Mouse (Mus musculus) brain, adult 2 months (tissue): ENCODE data around the gene Bckdk.

Experiments used
- DNase-seq: peaks from one replicate; pipeline ENCODE4 v3.0.0; 2011; ENCODE audit warnings: low read depth, low spot score

Gene Bckdk

DNA sequence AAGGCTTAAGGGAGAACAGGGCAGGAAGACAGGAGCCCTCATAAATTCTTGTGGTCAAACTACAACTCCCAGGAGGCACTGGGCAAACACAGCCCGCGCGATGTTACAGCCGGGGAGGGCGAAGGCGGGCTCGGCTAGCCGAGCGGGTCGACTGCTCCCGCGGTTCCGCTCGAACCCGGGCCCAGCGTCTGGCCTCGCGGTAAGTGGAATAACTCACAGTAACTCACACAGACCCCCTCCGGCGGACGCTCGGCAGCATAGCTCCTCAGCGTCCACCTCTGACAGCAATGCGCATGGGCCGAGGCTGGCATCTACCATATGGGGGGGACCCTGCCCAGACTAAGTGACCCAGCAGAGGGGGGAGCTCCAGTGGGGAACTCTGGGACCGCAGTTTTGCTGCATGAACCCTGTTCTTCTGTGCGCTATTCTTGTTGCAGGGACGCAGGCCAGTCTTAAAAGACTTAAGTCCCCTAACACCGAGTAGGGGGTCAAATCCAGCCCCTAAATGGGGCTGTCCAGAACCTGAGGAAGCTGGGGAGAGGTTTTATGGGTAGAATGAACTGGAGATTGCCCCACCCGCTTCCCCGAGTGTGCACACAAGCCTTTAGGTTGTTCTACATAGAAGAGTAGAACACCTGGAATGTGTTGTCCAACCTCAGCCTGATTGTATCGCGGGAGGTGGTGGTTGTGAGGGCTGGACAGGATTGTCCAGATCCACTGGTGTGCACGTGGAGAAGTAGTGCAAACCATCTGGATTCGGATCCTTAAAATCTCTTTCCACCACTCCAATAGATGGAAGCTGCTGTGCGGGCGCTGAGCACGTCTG lies at the start of gene Bckdk:
TSS of gene Bckdk (plus strand) at position 112 of the 826 bp plus-strand sequence.
- DNase-seq = peak; percentile 89

GRCm38 (mm10) chr7:127858258-127858657 lies 45.6 kb upstream of the Bckdk start:
- no peak for DNase-seq

DNA sequence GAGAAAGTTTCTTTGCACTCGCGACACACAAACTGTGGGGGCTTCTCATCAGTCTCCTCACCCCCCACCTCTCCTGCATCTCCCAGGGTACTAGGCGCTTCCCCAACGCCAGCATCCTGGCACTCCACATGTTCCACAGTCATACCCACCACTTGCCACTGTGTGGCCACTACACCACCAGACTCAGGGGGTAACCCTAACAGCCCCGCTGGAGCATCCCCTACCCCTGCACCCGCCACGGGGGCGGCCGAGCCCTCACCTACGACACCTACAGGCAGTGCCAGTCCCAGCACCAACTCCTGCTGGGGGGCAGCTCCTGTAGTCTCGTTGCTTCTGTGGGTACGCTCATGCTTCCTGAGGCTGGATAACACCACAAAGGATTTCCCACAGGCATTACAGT lies 37.4 kb upstream of the Bckdk start:
- DNase-seq = no peak

DNA sequence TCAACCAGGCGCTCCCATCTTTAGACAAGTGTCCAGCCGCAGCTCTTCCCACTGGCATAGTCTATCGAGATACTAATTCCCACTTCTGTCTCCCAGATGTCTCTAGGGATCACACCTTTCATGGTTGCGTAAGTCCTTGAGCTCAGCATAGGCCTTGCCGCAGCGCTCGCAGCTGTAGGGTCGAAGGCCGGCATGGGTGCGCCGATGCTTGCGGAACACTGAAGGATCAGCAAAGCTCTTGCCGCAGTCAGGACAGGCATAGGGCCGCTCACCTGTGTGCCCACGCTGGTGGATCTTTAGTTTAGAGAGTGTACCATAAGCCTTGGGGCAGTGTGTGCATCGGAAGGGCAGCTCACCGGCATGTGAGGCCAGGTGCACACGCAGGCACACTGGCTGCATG lies 36.2 kb upstream of the Bckdk start:
- DNase-seq = no peak

GRCm38 (mm10) chr7:127869149-127869810 lies 34.6 kb upstream of the Bckdk start:
- DNase-seq = peak; percentile 80

GRCm38 (mm10) chr7:127870136-127870821 lies 33.6 kb upstream of the Bckdk start:
- no peak for DNase-seq

DNA sequence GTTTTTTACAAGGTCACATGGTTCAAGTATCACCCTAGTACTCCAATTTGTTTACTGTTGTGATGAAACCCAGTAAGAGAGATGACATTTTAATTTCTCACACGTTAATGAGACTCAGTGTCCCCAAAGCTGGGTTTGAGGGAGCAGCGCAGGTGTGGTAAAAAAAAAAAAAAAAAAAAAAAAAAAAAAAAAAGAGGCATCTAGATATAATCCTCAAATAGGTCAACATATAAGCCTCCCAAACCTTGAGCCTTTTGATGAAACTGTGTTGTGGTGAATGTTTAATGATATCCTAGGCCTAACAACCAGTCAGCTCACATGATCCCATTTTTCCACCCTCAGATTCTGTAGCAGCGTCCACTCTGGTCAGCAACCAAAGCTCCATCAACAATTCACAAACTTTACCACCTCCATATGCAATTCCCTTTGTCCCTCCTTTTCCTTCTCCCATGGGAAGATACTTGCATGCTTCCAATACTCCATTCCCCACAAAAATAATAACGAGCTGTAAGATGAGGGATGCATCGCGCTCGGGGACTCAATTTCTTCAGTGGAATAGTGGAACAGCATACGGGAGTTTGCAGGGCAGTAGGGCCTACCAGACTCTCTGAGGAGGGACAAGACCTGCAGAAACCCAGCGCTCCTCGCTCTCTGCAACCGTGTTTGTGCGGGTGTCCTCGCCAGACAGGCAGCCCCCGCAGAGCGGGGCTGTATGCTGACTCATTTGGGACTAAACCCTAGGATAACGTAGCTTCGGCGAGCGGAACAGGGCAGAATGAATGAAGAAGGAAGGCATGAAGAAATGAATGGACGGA lies 28.9 kb upstream of the Bckdk start:
- peak; percentile 16 for DNase-seq

DNA sequence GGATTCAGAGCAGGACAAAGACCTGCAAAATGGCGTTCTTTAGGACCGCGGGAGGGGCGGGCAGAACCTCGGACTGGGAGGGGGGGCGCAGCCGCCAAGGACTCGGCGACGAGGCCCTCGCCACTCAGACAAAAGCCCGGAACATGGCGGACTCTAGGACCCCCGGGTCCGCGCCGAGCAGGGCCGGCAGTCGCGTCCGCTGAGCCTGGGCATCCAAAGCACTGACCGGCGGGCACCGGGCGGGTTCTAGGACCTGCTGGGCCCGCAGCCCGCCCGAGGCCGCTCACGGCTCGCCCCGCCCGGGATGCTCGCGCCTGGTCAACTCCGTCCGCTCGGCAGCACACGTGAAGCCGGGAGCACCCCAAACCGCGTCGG lies 28.3 kb upstream of the Bckdk start:
- peak; percentile 99 for DNase-seq

GRCm38 (mm10) chr7:127876041-127876466 lies 27.8 kb upstream of the Bckdk start, which contains the start of gene Zfp646:
Gene Zfp646, plus strand, starts transcription at chr7:127876221.
- DNase-seq = peak; percentile 96

- peak; percentile 99 for DNase-seq
These were observed 27.2 kb upstream of the Bckdk start, which contains the start of gene Zfp668 for GRCm38 (mm10) chr7:127876467-127877348. Gene Zfp668, minus strand, starts transcription at chr7:127876828.

GRCm38 (mm10) chr7:127879301-127879700 lies 24.6 kb upstream of the Bckdk start:
- no peak for DNase-seq

GRCm38 (mm10) chr7:127880431-127880830 lies 23.5 kb upstream of the Bckdk start:
- no peak for DNase-seq

DNA sequence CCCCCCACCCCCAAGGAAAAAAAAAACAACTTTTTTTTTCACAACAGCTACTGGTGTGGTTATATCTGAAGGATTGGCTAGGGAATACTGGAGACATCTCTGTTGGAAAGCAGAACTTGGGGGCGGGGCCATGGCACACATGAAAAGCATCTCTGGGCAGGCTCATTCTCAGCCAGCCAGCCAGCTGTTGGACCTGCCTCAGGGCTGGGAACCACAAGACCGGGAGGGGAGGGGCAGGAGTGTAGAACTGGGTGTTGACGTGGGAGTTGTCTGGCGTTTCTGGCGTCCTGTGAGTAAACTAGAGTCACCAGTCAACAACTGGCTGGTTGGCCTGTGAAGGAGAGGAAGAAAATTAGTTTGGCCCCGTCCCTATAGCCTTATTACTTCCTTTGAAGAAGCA lies 17.9 kb upstream of the Bckdk start:
- DNase-seq = peak; percentile 70

DNA sequence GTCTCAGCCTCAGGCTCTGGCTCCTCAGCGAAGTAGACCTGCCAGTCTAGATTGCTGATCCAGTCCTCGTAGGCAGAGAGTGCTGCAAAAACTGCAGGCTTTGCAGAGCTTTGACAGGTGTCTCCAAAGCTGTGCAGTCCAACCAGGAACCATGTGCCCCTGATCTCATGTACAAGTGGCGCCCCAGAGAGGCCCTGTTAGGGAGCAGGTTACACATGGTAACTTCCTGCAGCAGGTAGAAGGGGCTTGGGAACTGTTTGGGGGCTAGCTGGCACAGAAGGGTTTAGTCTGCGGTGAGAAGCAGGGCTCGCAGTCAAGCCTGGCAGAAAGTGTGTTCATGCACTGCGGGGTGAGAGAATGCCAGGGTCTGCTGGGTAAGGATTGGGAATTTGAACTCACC lies 17.3 kb upstream of the Bckdk start:
- no peak for DNase-seq

GRCm38 (mm10) chr7:127887191-127887590 lies 16.7 kb upstream of the Bckdk start:
- DNase-seq = no peak

GRCm38 (mm10) chr7:127887781-127888180 lies 16.1 kb upstream of the Bckdk start:
- no peak for DNase-seq

DNA sequence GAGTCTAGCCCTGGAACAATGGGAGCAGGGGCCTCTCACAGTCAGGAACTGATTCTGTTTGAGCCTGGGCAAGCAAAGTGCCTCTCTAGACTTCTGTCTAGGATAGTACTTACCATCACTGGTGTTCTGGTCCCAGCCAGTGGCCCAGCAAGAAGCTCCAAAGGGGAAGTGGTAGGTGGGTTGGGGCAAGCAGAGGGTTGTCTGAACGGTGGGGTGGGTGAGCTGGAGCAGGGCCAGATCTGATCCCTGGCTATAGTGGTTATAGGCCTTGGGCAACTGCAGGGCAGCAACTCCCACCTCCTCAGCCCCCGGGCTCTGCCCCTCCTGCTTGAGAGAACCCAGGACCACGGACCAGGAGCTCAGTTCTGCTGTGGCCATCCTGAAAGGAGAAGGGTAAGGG lies 15.1 kb upstream of the Bckdk start:
- no peak for DNase-seq

DNA sequence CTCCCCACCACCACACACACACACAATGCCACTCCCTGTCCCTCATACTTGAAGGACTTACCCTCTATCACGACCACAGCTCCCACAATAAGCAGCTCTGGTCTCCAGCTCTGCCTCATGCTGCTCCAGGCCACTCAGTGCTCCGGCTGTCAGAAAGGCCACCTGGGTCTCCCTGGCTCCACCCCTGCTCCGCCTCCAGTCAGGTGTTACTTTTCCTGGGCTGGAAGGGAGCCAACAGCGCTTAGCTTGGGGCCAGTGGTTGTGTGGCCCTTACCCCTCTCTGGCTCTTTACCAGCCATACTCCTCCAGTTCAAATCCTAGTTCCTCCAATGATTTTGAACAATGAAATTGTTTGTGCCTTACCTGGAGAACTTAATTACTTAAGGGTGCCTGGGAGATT lies 13.1 kb upstream of the Bckdk start, which contains the start of gene Prss53:
TSS of gene Prss53 (minus strand) at position 173 of the 400 bp plus-strand sequence.
- no peak for DNase-seq

GRCm38 (mm10) chr7:127894480-127894879 lies 9.4 kb upstream of the Bckdk start:
- DNase-seq = no peak

- DNase-seq = peak; percentile 99
These were observed 8.4 kb upstream of the Bckdk start, which contains the start of the genes Gm21974 and Vkorc1 for GRCm38 (mm10) chr7:127895442-127895841. Gene Gm21974, minus strand, starts transcription at chr7:127895454. Gene Vkorc1, minus strand, starts transcription at chr7:127895617.
